Mouse (Mus musculus) brain, embryonic 14.5 days (tissue): ENCODE results near the gene Mybphl.

Experiments used
- CTCF ChIP-seq: fragments of 200-500 bp; IDR thresholded peaks from 2 replicates; pipeline ENCODE4 v1.5.1; 2012; ENCODE audit warnings: inconsistent platforms, mild to moderate bottlenecking, moderate library complexity, borderline replicate concordance; ENCODE audit not compliant: insufficient read depth, insufficient read length; ENCODE audit errors: extremely low read depth
- POLR2A ChIP-seq: fragments of 200-500 bp; IDR thresholded peaks from 2 replicates; pipeline ENCODE4 v1.6.1; 2012; ENCODE audit warnings: mild to moderate bottlenecking, inconsistent platforms, borderline replicate concordance; ENCODE audit not compliant: poor library complexity, insufficient read depth, insufficient read length, severe bottlenecking; ENCODE audit errors: extremely low read depth

DNA sequence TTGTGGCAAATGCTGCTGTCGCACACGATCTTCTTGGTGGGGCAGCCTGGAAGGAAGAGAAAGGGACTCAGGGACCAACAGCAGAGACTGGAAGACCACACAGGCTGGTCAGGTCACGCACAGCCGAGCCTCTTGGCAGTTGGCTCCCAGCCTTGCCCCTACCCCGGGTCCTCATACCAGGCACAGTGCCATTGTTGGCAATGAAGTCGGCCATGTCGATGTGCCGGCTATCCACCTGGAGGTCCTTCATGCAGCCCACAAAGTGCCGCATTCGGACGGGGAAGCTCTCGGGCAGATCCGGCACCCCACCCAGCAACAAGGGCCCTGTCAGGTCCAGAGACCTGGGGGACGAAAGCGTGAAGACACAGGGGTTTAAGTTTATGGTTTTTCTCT, 37.8 kb downstream of the Mybphl start:
- TF ChIP-seq CTCF, result no peak
- TF ChIP-seq POLR2A, result no peak
